ENCODE assay signal across 9 mouse cellular contexts in genomic region chr15:101977043-101977726, GRCm38 (mm10). TPM values are rescaled to one million over a fixed set of nuclear protein-coding genes. Genes with fewer than 3 reads are reported as not detected.
DNase-seq lines count a peak whose midpoint lies in the region; ATAC-seq and TF ChIP-seq lines count a peak whose summit lies in the region.
"Had no signal": no experiment of that assay in that cellular context is flagged by ENCODE, and none has a peak within 500 bp of the region (broad histone marks: within the 10 kb centered on the region; RNA-seq: fewer than 3 reads in every experiment).

No protein-coding gene starts in this region.

- no peak for TF ChIP-seq CTCF in Patski (IDR thresholded peaks at IDR 0.05)

- peak overlapping the region; percentile 39 for H3K9ac ChIP-seq in hindbrain, embryonic 15.5 days

- peak; percentile 83 for ATAC-seq in Patski
- peak; percentile 59 for ATAC-seq in hindbrain, embryonic 15.5 days (ENCODE audit: low FRiP score, low read depth)

- 3% methylated on average over 39 of the region's 39 CpGs for WGBS in hindbrain, embryonic 15.5 days

- DNase-seq in Patski (ENCODE audit: low read depth, low spot score) = peak; percentile 61
- peak; percentile 47 to 67 for DNase-seq in cerebellum, postnatal 36 days
- peak; percentile 91 for DNase-seq in gastrocnemius, adult 18-20 months (ENCODE audit: low spot score)
- DNase-seq in left cerebral cortex, adult 11 months (ENCODE audit: low spot score) = peak; percentile 67
- peak; percentile 95 for DNase-seq in lung, postnatal 36 days
- DNase-seq in retina, postnatal 1 day = peak; percentile 92
- peak; percentile 87 to 95 for DNase-seq in urinary bladder, adult 18-20 months (ENCODE audit: low spot score in 2 of 2)

- CTCF ChIA-PET in Patski (lab: Charles Lee) = interaction anchor here (1.4 kb wide), 1 partner anchor 650 kb away, joined by 4 read pairs; no protein-coding TSS in a partner anchor

- H3K27ac ChIP-seq in hindbrain, embryonic 15.5 days (replicated peaks) = peak overlapping the region; percentile 30

- H3K9me3 ChIP-seq in hindbrain, embryonic 15.5 days = no peaks in the 10 kb centered on the region

- in situ Hi-C loops in Patski (cut with MboI; ENCODE audit: low pct_unique_long_range_greater_than_20kb) = no loop called here

- H3K4me3 ChIP-seq in hindbrain, embryonic 15.5 days = peak overlapping the region; percentile 37

- H3K4me1 ChIP-seq in hindbrain, embryonic 15.5 days (replicated peaks) = peaks cover 12% of the 10 kb centered on the region

- no peaks in the 10 kb centered on the region for H3K27me3 ChIP-seq in Patski
- H3K27me3 ChIP-seq in hindbrain, embryonic 15.5 days = no peaks in the 10 kb centered on the region

- POLR2A ChIA-PET in Patski (lab: Charles Lee) = interaction anchor here (0.6 to 0.7 kb wide), 2 partner anchors 72 to 362 kb away, joined by 3 read pairs; no protein-coding TSS in a partner anchor

- no peaks in the 10 kb centered on the region for H3K36me3 ChIP-seq in hindbrain, embryonic 15.5 days

- H3K4me2 ChIP-seq in hindbrain, embryonic 15.5 days = peak overlapping the region; percentile 80

RNA-seq across cellular contexts. Expression of gene Krt78, which starts 23.1 kb away (rescaled TPM):
- polyA plus RNA-seq in Patski (2021) = 0.05 TPM
- not detected for total RNA-seq in gastrocnemius, adult 18-20 months (2021)
- polyA plus RNA-seq in hindbrain, embryonic 15.5 days (2015; fragmentation: Nextera tagmentation; extraction: Ambion mirVana) = not detected in 2 replicates
- total RNA-seq: neutrophil, adult 5-6 weeks had no signal

RNA-seq across cellular contexts. Expression of gene Krt8, which starts 27.1 kb away (rescaled TPM):
- 73.5 TPM for polyA plus RNA-seq in Patski (2021)
- under 1 TPM; 0.16 to 0.21 TPM for total RNA-seq in gastrocnemius, adult 18-20 months (2021)
- polyA plus RNA-seq in hindbrain, embryonic 15.5 days (2015; fragmentation: Nextera tagmentation; extraction: Ambion mirVana) = 3.1 and 4.6 TPM in 2 replicates
- total RNA-seq: neutrophil, adult 5-6 weeks had no signal

RNA-seq across cellular contexts. Expression of gene Krt79, which starts 37.1 kb away (rescaled TPM):
- polyA plus RNA-seq in Patski (2021) = 1.3 TPM
- under 1 TPM in 1 of 2 experiments, not detected in 1; 0.28 TPM for total RNA-seq in gastrocnemius, adult 18-20 months (2021)
- polyA plus RNA-seq in hindbrain, embryonic 15.5 days (2015; fragmentation: Nextera tagmentation; extraction: Ambion mirVana) = 0.41 and 0.70 TPM in 2 replicates
- total RNA-seq: neutrophil, adult 5-6 weeks had no signal

RNA-seq across cellular contexts. Expression of gene Krt18, which starts 50.8 kb away (rescaled TPM):
- polyA plus RNA-seq in Patski (2021) = 24.8 TPM
- 1 to 10 TPM in 1 of 2 experiments, under 1 TPM in 1; 0.48 to 1.1 TPM for total RNA-seq in gastrocnemius, adult 18-20 months (2021)
- polyA plus RNA-seq in hindbrain, embryonic 15.5 days (2015; fragmentation: Nextera tagmentation; extraction: Ambion mirVana) = 6.9 and 10.4 TPM in 2 replicates

RNA-seq across cellular contexts. Expression of gene Krt4, which starts 52.6 kb away (rescaled TPM):
- polyA plus RNA-seq in Patski (2021) = 0.19 TPM
- total RNA-seq in gastrocnemius, adult 18-20 months (2021) = not detected
- polyA plus RNA-seq in hindbrain, embryonic 15.5 days (2015; fragmentation: Nextera tagmentation; extraction: Ambion mirVana) = 0.07 and 0.40 TPM in 2 replicates

Comparison
In these comparisons a context has a peak if more than half of its experiments do, and no peak if none do; other contexts are left out.
1. Peak in every context shown above with its lines: DNase-seq, ATAC-seq, H3K4me3 ChIP-seq and H3K27ac ChIP-seq.
2. RNA of gene Krt8, which starts 27.1 kb away (polyA plus RNA-seq): 73.5 TPM in Patski (single experiment); 3.1 to 4.6 TPM in hindbrain, embryonic 15.5 days; every median in the first group is over 10 times any median in the second.